Mouse (Mus musculus): Measurements from ENCODE around the gene Dyrk1a. TPM values are rescaled to one million over a fixed set of nuclear protein-coding genes. Genes with fewer than 3 reads are reported as not detected.

The Dyrk1a gene
- polyA plus RNA-seq, 1 experiment from 2014 or later, result 7.7 TPM

- no peak overlapping the region for H3K4me3 ChIP-seq (ENCODE audit: low read depth, low read length)
- ATAC-seq, result no peak
- no peak overlapping the region for H3K4me2 ChIP-seq (replicated peaks; ENCODE audit: low read depth, low read length)
- no peaks in the 10 kb centered on the region for H3K27me3 ChIP-seq (replicated peaks; ENCODE audit: insufficient read depth, low read length)
- H3K9ac ChIP-seq (replicated peaks; ENCODE audit: low read depth), result no peak overlapping the region
- 59% methylated on average over 8 of the region's 8 CpGs for WGBS
- H3K36me3 ChIP-seq (ENCODE audit: insufficient read depth, low read length), result no peaks in the 10 kb centered on the region
- H3K27ac ChIP-seq (ENCODE audit: low read length), result no peak overlapping the region
- TF ChIP-seq CTCF (IDR thresholded peaks at IDR 0.05) (no peak), EP300 (IDR thresholded peaks at IDR 0.05) (no peak)
- H3K4me1 ChIP-seq (ENCODE audit: insufficient read depth, low read depth, low read length), result peaks cover under 1% of the 10 kb centered on the region; the same call in 1 of the 2 replicates
- H3K9me3 ChIP-seq (ENCODE audit: low read length), result no peaks in the 10 kb centered on the region
- no peak for DNase-seq (ENCODE audit: low spot score)
These were observed 42.8 kb downstream of the Dyrk1a start for GRCm38 (mm10) chr16:94612573-94612972.

- Histone ChIP-seq H3K27ac (ENCODE audit: low read length) (0 out of 2 replicates have a peak overlapping the region, but pooled peaks have one; percentile 32), H3K9me3 (ENCODE audit: low read length) (no peaks in the 10 kb centered on the region), H3K9ac (replicated peaks; ENCODE audit: low read depth) (no peak overlapping the region), H3K27me3 (replicated peaks; ENCODE audit: insufficient read depth, low read length) (no peaks in the 10 kb centered on the region), H3K36me3 (ENCODE audit: insufficient read depth, low read length) (no peaks in the 10 kb centered on the region), H3K4me3 (ENCODE audit: low read depth, low read length) (no peak overlapping the region), H3K4me2 (replicated peaks; ENCODE audit: low read depth, low read length) (no peak overlapping the region), H3K4me1 (ENCODE audit: insufficient read depth, low read depth, low read length) (0 out of 2 replicates have a peak, but pooled peaks cover 4% of the 10 kb centered on the region)
- DNase-seq (ENCODE audit: low spot score) (no peak), ATAC-seq (no peak)
- TF ChIP-seq EP300 (IDR thresholded peaks at IDR 0.05), result no peak
- no peak for TF ChIP-seq CTCF (IDR thresholded peaks at IDR 0.05)
- WGBS, result 74% methylated on average over 6 of the region's 6 CpGs
These were observed 47.4 kb downstream of the Dyrk1a start for GRCm38 (mm10) chr16:94617255-94617654.

- H3K9me3 ChIP-seq (ENCODE audit: low read length), result no peaks in the 10 kb centered on the region
- H3K4me1 ChIP-seq (ENCODE audit: insufficient read depth, low read depth, low read length), result 0 out of 2 replicates have a peak, but pooled peaks cover 4% of the 10 kb centered on the region
- H3K36me3 ChIP-seq (ENCODE audit: insufficient read depth, low read length), result no peaks in the 10 kb centered on the region
- no peak overlapping the region for H3K4me2 ChIP-seq (replicated peaks; ENCODE audit: low read depth, low read length)
- no peaks in the 10 kb centered on the region for H3K27me3 ChIP-seq (replicated peaks; ENCODE audit: insufficient read depth, low read length)
- no peak overlapping the region for H3K9ac ChIP-seq (replicated peaks; ENCODE audit: low read depth)
- ATAC-seq, result peak; percentile 91
- peak; percentile 90 for DNase-seq (ENCODE audit: low spot score)
- no peak overlapping the region for H3K4me3 ChIP-seq (ENCODE audit: low read depth, low read length)
- no peak for TF ChIP-seq EP300 (IDR thresholded peaks at IDR 0.05)
- peak; percentile 94 for TF ChIP-seq CTCF (IDR thresholded peaks at IDR 0.05)
- no peak overlapping the region for H3K27ac ChIP-seq (ENCODE audit: low read length)
- WGBS, result 48% methylated on average over 10 of the region's 10 CpGs
These were observed 48.7 kb downstream of the Dyrk1a start for GRCm38 (mm10) chr16:94618543-94618942.

GRCm38 (mm10) chr16:94619301-94619700, 49.5 kb downstream of the Dyrk1a start:
- H3K9ac ChIP-seq (replicated peaks; ENCODE audit: low read depth), result no peak overlapping the region
- H3K4me1 ChIP-seq (ENCODE audit: insufficient read depth, low read depth, low read length), result 0 out of 2 replicates have a peak, but pooled peaks cover 4% of the 10 kb centered on the region
- DNase-seq (ENCODE audit: low spot score) (no peak), ATAC-seq (no peak)
- 91% methylated on average over 5 of the region's 5 CpGs for WGBS
- no peaks in the 10 kb centered on the region for H3K27me3 ChIP-seq (replicated peaks; ENCODE audit: insufficient read depth, low read length)
- no peak overlapping the region for H3K4me2 ChIP-seq (replicated peaks; ENCODE audit: low read depth, low read length)
- TF ChIP-seq EP300 (IDR thresholded peaks at IDR 0.05), result no peak
- H3K27ac ChIP-seq (ENCODE audit: low read length), result no peak overlapping the region
- no peaks in the 10 kb centered on the region for H3K36me3 ChIP-seq (ENCODE audit: insufficient read depth, low read length)
- H3K4me3 ChIP-seq (ENCODE audit: low read depth, low read length), result no peak overlapping the region
- H3K9me3 ChIP-seq (ENCODE audit: low read length), result no peaks in the 10 kb centered on the region

- no peak overlapping the region for H3K9ac ChIP-seq (replicated peaks; ENCODE audit: low read depth)
- 60% methylated on average over 4 of the region's 4 CpGs for WGBS
- DNase-seq (ENCODE audit: low spot score) (peak; percentile 28), ATAC-seq (peak; percentile 39)
- no peak overlapping the region for H3K27ac ChIP-seq (ENCODE audit: low read length)
- H3K27me3 ChIP-seq (replicated peaks; ENCODE audit: insufficient read depth, low read length), result no peaks in the 10 kb centered on the region
- TF ChIP-seq EP300 (IDR thresholded peaks at IDR 0.05) (no peak), CTCF (IDR thresholded peaks at IDR 0.05) (no peak)
- H3K9me3 ChIP-seq (ENCODE audit: low read length), result no peaks in the 10 kb centered on the region
- no peak overlapping the region for H3K4me2 ChIP-seq (replicated peaks; ENCODE audit: low read depth, low read length)
- no peaks in the 10 kb centered on the region for H3K36me3 ChIP-seq (ENCODE audit: insufficient read depth, low read length)
- no peak overlapping the region for H3K4me3 ChIP-seq (ENCODE audit: low read depth, low read length)
- H3K4me1 ChIP-seq (ENCODE audit: insufficient read depth, low read depth, low read length), result peaks cover 11% of the 10 kb centered on the region; the same call in 1 of the 2 replicates
These were observed 55.1 kb downstream of the Dyrk1a start for GRCm38 (mm10) chr16:94624871-94625270.

- no peak for ATAC-seq
- TF ChIP-seq EP300 (IDR thresholded peaks at IDR 0.05) (no peak), CTCF (IDR thresholded peaks at IDR 0.05) (no peak)
- H3K4me2 ChIP-seq (replicated peaks; ENCODE audit: low read depth, low read length), result no peak overlapping the region
- DNase-seq (ENCODE audit: low spot score), result no peak
- H3K9ac ChIP-seq (replicated peaks; ENCODE audit: low read depth), result no peak overlapping the region
- no peaks in the 10 kb centered on the region for H3K27me3 ChIP-seq (replicated peaks; ENCODE audit: insufficient read depth, low read length)
- H3K27ac ChIP-seq (ENCODE audit: low read length), result no peak overlapping the region
- H3K4me1 ChIP-seq (ENCODE audit: insufficient read depth, low read depth, low read length), result peaks cover 11% of the 10 kb centered on the region; the same call in 1 of the 2 replicates
- H3K4me3 ChIP-seq (ENCODE audit: low read depth, low read length), result no peak overlapping the region
- 85% methylated on average over 7 of the region's 7 CpGs for WGBS
- H3K9me3 ChIP-seq (ENCODE audit: low read length), result no peaks in the 10 kb centered on the region
- no peaks in the 10 kb centered on the region for H3K36me3 ChIP-seq (ENCODE audit: insufficient read depth, low read length)
These were observed 55.8 kb downstream of the Dyrk1a start for GRCm38 (mm10) chr16:94625639-94626038.

- ATAC-seq (no peak), DNase-seq (ENCODE audit: low spot score) (no peak)
- Histone ChIP-seq H3K4me3 (ENCODE audit: low read depth, low read length) (no peak overlapping the region), H3K27me3 (replicated peaks; ENCODE audit: insufficient read depth, low read length) (no peaks in the 10 kb centered on the region), H3K36me3 (ENCODE audit: insufficient read depth, low read length) (no peaks in the 10 kb centered on the region), H3K9me3 (ENCODE audit: low read length) (no peaks in the 10 kb centered on the region), H3K4me2 (replicated peaks; ENCODE audit: low read depth, low read length) (no peak overlapping the region), H3K4me1 (ENCODE audit: insufficient read depth, low read depth, low read length) (peaks cover 11% of the 10 kb centered on the region; the same call in 1 of the 2 replicates), H3K27ac (ENCODE audit: low read length) (no peak overlapping the region), H3K9ac (replicated peaks; ENCODE audit: low read depth) (no peak overlapping the region)
- WGBS, result 49% methylated on average over 5 of the region's 5 CpGs
- TF ChIP-seq EP300 (IDR thresholded peaks at IDR 0.05), result no peak
- no peak for TF ChIP-seq CTCF (IDR thresholded peaks at IDR 0.05)
These were observed 57.9 kb downstream of the Dyrk1a start for GRCm38 (mm10) chr16:94627736-94628135.

All from lung, postnatal 0 days (tissue).